Mouse (Mus musculus) colon, adult 2 months (tissue): ENCODE data around the gene Olfr1328. TPM values are rescaled to one million over a fixed set of nuclear protein-coding genes. Genes with fewer than 3 reads are reported as not detected.

Experiments used
- polyA plus RNA-seq: library from polyadenylated mRNA; depleted of rRNA; stranded (reverse); fragments of >200 nt; gene quantifications from 2 replicates; pipeline ENCODE4 v1.2.3, GENCODE M21; 2012; rRNA removed

Olfr1328 gene
- polyA plus RNA-seq = not detected in 2 replicates

GRCm38 (mm10) chr4:118938512-118938911 lies at the start of gene Olfr1328:
TSS of gene Olfr1328 (minus strand) at chr4:118938612.

GRCm38 (mm10) chr4:118961141-118961628 lies 22.8 kb upstream of the Olfr1328 start, which contains the start of gene Lao1:
TSS of gene Lao1 (plus strand) at chr4:118961578.

GRCm38 (mm10) chr4:118917365-118917764 lies 21.0 kb downstream of the Olfr1328 start, which contains the start of gene Olfr1329:
TSS of gene Olfr1329 (minus strand) at chr4:118917465.

GRCm38 (mm10) chr4:118888297-118888696 lies 50.1 kb downstream of the Olfr1328 start, which contains the start of gene Olfr1330:
TSS of gene Olfr1330 (plus strand) at chr4:118888597.

Other genes with a start within 250 kb of the Olfr1328 start
- gene Olfr1342, start 245.9 kb downstream of the Olfr1328 start, polyA plus RNA-seq = not detected in 2 replicates
- gene Olfr1341, start 235.1 kb downstream of the Olfr1328 start, polyA plus RNA-seq = not detected in 2 replicates
- not detected in 2 replicates for gene Olfr1340, start 218.5 kb downstream of the Olfr1328 start, polyA plus RNA-seq
- not detected in 2 replicates for gene Olfr1339, start 206.4 kb downstream of the Olfr1328 start, polyA plus RNA-seq
- gene Olfr1338, start 179.9 kb downstream of the Olfr1328 start, polyA plus RNA-seq = not detected in 2 replicates
- gene Olfr1337, start 156.0 kb downstream of the Olfr1328 start, polyA plus RNA-seq = not detected in 2 replicates
- gene Olfr1335, start 128.7 kb downstream of the Olfr1328 start, polyA plus RNA-seq = not detected in 2 replicates
- gene Olfr1333, start 102.3 kb downstream of the Olfr1328 start, polyA plus RNA-seq = not detected in 2 replicates
- gene Olfr1331, start 74.0 kb downstream of the Olfr1328 start, polyA plus RNA-seq = not detected in 2 replicates
- gene Olfr1330, start 50.0 kb downstream of the Olfr1328 start, polyA plus RNA-seq = not detected in 2 replicates
- not detected in 2 replicates for gene Olfr1329, start 21.1 kb downstream of the Olfr1328 start, polyA plus RNA-seq
- not detected in 2 replicates for gene Lao1, start 23.0 kb upstream of the Olfr1328 start, polyA plus RNA-seq
- gene Slc2a1, start 170.1 kb upstream of the Olfr1328 start, polyA plus RNA-seq = 152 and 210 TPM in 2 replicates
- 11.5 and 12.1 TPM in 2 replicates for gene Zfp691, start 235.6 kb upstream of the Olfr1328 start, polyA plus RNA-seq